Mouse (Mus musculus): ENCODE measurements around the gene Gm10354. TPM values are rescaled to one million over a fixed set of nuclear protein-coding genes. Genes with fewer than 3 reads are reported as not detected.
"Not testable (repeated sequence)": the region's sequence is repeated elsewhere in the genome, so short reads cannot be mapped to it uniquely, and the experiment has no call there.

Gm10354 gene
- total RNA-seq (2015) (not detected in 2 replicates), total RNA-seq (2017) (not detected in 2 replicates)

DNA sequence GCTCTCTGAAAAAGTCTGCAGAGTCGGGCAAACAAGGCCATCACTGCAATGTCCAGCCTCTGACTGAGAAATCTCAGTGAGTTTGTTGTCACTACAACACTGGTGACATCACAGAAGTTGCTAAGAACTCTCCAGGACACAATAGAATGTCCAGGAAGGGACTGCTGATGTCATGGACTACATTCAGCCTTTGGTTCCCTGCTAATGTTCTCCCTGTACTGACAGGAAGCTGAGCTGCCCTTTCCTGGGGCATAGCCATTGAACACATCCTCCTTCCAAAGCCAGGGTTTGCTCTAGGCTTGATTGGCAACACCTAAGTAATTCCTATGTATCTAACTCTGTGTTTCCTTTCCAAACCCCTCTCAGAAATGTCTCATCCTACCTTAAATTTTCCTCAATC, at the start of gene Gm10354:
Gene Gm10354 (minus strand): TSS at position 101 of the 400 bp plus-strand sequence.
- ATAC-seq (ENCODE audit: poor library complexity, severe bottlenecking) = not testable (repeated sequence)

DNA sequence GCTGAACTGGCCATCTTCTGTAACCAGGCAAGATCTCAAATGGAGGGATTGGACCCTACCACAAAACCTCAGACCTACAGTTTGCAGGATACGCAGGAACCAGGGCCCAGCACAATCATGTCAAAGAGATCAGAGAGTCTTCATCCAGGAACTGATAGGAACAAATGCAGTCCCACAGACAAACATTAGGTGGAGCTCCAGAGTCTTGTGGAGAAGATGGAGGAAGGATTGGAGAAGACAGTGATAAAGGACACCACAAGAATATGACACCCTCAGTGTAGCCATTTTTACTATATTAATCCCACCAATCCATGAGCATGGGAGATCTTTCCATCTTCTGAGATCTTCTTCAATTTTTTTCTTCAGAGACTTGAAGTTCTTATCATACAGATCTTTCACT, 45.6 kb upstream of the Gm10354 start:
- ATAC-seq (ENCODE audit: poor library complexity, severe bottlenecking) = not testable (repeated sequence)

DNA sequence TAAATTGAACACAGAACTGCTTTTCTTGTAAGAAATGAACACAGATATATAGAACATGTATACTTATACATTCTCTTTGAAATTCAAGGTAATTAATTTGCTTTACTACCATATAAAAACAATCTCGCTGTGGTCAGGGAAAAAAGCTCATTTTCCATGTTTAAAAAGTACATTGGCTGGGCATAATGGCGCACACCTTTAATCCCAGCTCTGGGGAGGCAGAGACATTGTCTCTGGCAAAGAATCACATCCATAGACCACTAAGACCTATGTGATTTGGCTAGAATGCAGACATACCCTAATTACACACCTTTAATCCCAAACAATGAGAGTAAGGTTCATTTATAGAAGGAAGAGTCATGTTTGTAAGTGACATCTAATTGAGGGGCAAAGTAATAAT, 41.3 kb upstream of the Gm10354 start:
- not testable (repeated sequence) for ATAC-seq (ENCODE audit: poor library complexity, severe bottlenecking)

DNA sequence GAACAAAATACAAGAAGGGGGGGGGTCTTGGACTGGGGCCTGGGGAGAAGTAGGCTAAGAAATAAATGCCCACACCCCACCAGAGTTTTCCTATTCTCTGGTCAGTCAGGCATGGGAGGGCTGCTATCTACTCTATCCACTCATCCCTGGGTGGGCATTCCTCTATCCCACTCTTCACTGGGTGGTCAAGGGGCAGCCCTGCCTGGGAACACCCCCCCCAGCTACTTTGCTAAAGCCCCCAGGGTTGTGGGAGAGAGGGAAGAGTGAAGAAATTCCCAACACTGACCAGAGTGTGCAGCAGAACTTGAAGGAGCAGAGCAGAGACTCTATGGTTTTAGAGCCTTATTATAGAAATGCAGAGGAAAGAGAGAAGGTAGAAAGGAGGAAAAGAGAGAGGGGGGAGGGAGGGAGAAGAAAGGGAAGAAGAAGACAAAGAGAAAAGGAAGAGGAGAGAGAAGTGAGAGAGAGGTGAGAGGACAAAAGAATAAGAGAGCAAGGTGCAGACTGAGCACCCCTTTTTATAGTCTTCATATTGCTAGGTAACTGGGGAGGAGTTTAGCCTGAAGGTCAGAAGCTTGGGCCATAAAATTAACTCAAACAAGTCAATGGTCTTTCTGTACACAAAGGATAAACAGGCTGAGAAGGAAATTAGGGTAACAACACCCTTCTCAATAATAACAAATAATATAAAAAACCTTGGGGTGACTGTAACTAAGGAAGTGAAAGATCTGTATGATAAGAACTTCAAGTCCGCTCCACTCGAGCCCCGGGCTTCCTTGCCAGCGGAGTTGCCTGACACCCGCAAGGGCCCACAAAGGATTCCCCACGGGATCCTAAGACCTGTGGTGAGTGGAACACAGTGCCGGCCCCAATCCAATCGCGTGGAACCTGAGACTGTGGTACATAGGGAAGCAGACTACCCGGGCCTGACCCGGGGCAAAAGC, 32.2 kb upstream of the Gm10354 start:
- ATAC-seq (ENCODE audit: poor library complexity, severe bottlenecking) = not testable (repeated sequence)

DNA sequence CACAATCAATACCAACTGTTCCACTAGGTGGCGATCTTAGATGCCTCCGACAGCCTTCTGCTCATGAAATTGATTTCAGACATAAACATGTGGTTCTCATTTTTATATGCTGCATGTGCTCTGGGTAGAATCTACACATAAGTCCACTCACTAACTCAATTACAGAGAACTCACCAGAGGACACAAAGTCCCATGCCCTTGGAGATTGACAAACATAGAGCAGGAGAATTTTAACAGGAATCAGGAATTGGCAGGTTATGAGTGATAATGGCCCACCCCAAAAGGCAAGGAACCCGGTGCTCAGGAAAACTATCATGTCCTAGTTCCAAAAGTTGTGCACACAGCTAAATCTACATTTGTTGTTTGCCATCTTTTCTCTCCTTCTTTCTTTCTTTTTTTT, 28.2 kb upstream of the Gm10354 start:
- ATAC-seq (ENCODE audit: poor library complexity, severe bottlenecking) = not testable (repeated sequence)

DNA sequence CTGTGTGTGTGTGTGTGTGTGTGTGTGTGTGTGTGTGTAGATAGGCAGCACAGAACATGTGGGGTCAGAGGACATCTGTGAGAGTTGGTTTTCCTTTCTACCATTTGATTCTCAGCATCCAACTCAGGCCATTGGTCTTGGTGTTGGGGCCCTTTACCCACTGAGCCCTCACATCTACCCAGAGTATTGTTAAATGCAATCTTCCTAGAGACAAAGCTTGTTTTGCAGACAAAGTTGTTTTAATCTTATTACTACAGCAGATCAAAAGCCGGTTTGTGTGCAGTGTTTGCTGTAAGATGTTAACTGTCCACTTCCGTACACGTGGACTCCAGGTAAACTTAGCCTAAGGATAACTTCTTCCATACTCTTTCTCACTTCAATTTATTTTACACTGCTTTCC, 27.6 kb upstream of the Gm10354 start:
- not testable (repeated sequence) for ATAC-seq (ENCODE audit: poor library complexity, severe bottlenecking)

DNA sequence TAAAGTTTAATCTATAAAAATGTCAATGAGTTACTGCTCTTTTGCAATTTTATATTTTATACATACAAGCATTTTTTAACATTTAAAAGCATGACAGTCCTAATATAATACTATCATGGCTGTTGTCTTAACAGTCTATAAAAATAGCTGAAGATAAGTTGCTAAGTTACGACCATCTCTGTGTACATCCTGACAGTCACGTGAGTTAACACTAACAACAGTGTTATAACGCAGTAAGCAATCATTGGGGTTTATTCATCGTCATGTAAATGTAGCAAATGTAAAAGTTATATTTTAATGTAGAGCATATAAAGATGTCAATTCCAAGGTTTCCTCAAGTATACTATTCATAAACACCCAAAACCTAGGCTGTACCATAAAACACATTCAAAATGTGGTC, 26.8 kb upstream of the Gm10354 start:
- not testable (repeated sequence) for ATAC-seq (ENCODE audit: poor library complexity, severe bottlenecking)

DNA sequence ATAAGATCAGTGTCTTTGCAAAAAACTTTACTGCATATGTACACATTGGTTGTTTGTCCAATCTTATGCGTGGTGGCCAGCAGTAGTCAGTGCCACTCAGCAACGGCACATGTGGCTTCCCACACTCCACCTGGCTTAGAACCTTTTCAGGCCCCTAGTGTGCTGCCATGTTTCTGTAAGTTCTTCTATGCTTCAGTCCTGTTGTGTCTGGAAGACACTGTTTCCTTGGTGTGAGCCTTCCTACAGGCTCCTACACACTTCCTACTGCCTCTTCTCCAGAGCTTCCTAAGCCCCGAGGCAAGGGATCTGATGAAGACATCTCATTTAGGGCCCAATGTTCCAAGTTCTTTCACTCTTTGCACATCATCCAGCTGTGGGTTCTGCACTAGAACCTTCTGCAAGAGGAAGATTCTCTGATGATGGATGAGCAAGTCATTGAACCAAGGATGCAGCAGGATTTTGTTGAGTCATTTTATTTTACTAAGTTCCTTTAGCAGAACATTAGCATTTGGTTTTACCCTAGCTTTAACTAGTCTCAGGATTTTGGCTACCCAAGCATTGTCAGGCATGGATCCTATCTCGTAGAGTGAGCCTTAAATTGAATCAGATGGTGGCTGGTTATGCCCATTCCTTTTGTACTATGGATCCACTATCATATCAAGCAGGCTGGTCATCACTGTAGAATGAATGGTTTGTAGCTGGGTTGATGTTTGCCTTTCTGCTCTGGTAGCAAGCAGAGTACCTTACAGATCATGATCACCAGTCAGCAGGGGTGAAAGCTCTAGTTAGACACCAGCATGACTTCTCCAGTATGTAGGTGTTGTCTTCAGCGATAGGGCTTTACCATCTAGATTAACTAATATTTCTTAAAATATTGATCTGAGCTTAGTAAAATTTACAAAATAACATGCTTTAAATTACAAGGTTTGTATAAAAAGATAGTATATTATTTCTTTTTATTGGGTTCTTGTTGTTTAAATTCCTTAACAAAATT, 26.1 kb upstream of the Gm10354 start:
- not testable (repeated sequence) for ATAC-seq (ENCODE audit: poor library complexity, severe bottlenecking)

DNA sequence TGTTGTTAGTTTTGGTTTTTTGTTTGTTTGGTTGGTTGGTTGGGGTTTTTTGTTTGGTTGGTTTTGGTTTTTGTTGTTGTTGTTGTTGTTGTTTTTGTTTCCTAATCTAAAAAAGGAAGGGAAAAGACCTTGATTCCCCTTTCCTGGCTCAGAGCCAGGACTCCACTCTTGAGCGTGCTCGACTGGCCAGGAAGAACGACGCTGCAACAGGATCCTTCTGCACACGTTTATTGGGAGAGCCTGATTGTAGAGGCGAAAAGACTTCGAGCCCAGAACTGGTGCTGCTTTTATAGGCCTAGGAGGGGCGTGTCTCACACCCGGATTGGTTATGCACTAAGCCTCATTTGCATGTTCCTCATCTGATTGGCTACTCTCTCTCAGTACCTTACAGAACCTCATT, 19.3 kb upstream of the Gm10354 start:
- not testable (repeated sequence) for ATAC-seq (ENCODE audit: poor library complexity, severe bottlenecking)

DNA sequence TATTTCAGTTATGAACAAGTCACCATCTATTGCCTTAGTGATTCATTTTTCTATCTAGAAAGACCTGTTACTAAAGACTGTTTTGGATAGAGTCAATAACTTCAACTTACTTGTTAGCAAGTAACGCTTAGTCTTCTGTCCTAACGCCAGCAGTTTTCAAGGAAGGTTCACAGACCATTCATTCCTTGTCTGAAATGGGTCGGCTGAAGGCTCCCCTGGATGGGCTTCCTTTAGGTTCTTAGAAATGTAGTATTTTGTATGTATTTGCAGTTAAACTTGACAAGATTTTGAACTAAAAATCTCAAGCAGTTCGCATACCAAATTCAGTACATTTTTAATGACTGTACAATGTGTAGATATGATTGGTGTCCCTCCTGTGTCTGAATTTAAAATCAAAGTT, 18.8 kb upstream of the Gm10354 start:
- not testable (repeated sequence) for ATAC-seq (ENCODE audit: poor library complexity, severe bottlenecking)

DNA sequence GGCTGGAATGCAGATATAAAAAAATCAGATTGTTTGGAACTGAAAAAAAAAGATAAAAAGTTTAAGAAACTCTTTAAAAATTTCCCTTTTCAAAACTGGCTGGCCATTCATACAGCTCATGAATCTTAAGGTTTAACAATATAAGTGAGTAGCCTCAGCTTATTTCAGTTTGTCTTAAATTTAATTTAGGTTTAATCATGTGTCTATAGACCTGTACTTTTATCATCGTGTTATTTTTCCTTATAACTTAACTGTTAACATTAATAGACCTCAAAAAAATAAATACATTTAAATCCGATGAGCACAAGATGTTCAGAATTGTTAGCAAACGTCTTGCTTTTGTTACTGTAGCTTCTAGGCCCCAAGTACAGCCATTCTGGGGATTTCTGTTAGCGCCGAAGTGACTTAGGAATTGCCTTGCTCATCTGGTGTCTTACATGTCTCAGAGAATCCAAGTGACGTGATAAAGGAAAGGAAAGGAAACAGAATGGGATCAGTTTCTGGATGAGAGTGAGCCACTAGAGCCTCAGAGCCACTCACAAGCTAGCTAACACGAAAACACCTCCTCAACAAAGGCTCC, 18.0 kb upstream of the Gm10354 start:
- ATAC-seq (ENCODE audit: poor library complexity, severe bottlenecking) = not testable (repeated sequence)

DNA sequence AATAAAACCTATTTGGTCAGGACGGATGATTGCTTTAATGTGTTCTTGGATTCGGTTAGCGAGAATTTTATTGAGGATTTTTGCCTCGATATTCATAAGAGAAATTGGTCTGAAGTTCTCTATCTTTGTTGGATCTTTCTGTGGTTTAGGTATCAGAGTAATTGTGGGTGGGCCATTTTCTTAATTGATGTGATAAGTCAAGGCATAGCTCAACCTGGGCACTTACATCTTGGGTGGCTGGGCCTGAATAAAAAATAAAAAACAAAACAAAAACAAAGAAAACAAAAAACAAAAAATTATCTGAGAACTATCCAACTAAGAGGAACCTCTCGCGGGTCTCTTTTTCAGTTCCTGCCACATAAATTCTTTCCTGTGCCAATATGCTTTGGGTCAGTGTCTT, 15.4 kb upstream of the Gm10354 start:
- not testable (repeated sequence) for ATAC-seq (ENCODE audit: poor library complexity, severe bottlenecking)

DNA sequence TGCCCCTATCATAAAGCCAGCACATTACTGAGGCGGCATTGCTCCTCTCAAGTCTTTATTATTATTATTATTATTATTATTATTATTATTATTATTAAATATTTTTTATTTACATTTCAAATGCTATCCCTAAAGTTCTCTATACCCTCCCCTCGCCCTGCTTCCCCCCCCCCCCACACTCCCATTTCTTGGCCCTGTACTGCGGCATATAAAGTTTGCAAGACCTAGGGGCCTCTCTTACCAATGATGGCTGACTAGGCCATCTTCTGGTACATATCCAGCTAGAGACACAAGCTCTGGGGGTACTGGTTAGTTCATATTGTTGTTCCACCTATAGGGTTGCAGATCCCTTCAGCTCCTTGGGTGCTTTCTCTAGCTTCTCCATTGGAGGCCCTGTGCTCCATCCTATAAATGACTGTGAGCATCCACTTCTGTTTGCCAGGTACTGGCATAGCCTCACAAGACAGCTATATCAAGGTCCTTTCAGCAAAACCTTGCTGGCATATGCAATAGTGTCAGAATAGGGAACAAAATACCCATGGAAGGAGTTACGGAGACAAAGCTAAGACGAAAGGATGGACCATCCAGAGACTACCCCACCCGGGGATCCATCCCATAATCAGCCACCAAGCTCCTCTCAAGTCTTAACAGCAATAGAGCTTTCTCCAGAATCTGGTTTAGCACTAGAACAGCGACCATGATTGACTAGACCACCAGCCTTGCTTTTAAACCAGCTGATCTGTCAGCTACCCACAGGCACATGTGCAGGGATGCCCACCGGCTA, 11.8 kb upstream of the Gm10354 start:
- not testable (repeated sequence) for ATAC-seq (ENCODE audit: poor library complexity, severe bottlenecking)

DNA sequence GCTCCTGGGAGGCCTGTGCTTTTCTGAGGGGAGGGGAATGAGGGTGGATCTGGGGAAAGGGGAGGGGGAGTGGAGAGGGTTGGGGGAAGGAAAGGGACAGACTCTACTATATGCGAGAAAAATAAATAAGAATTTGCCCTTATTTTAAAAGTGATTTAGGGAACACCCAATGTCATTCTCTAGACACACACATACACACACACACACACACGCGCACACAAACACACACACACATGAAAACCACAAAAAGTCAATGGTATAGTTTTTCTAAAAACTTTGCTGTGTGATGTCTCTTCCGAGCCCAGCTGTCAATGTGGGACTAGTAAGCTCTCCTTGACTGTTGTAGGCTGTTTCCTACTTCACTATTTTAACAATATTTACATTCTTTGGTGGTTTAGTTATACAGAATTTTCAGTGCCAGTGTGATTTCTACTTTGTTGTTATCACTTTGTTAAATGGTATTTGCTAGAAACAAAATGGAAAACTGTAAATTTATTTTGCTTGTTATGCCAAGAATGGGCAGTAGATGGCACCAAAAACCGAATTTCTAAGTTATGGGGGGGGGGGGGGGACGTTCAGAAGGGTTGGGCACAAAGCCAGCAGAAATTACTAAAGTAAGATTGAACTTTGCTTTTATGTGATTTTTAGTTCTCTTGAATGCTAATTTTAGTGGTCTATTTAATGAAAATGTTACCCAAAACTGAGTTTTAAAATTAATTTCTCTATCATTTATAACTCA, 8.1 kb upstream of the Gm10354 start:
- ATAC-seq (ENCODE audit: poor library complexity, severe bottlenecking) = not testable (repeated sequence)

DNA sequence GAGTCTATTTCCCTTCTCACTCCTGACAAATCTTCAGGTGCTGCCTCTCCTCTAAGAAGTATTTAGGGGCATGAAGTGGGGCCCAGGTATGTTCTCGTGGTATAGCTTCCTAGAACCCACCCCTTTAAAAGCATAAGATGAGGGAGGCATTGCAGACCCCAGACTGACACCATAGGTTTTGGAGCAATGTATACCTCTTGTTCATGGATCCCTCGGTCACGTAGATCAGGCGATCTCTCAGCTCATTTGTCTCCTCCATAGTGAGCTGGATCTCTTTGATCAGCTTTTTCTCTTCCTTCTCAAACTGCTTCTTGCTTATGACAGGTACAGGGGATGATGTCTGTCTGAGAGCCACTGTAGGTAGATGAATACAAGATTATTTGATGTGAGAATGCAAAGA, 1.4 kb downstream of the Gm10354 start:
- not testable (repeated sequence) for ATAC-seq (ENCODE audit: poor library complexity, severe bottlenecking)

DNA sequence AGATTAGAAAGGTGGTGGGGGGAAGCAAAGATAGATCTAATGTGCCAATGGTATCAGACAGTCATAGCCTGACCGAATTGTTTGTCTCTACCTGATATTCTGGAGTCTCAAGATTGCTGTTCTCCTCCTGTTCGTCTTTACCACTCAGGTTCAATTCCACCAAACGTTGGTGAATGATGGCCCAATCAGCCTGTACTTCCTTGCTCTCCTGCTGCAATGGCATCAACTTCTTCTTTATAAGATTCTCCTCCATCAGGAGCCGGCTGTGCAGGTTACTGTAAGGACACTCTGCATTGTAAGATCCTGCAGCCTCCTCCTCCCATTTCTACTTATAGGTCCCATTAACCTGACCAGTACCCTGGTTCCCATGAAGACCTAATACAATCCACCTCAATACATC, 3.4 kb downstream of the Gm10354 start:
- not testable (repeated sequence) for ATAC-seq (ENCODE audit: poor library complexity, severe bottlenecking)

DNA sequence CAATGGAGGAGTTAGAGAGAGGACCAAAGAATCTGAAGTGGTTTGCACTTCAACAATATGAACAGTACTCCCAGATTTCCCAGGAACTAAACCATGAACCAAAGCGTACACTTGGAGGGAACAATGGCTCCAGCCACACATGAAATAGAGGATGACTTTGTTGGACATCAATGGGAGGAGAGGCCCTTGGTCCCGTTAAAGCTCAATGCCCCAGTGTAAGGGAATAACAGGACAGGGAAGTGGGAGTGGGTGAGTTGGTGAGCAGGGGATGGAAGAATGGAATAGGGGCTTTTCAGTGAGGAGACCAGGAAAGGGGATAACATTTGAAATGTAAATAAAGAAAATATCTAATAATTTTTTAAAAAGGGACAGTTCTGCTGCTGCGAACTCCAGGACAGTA, 5.9 kb downstream of the Gm10354 start:
- not testable (repeated sequence) for ATAC-seq (ENCODE audit: poor library complexity, severe bottlenecking)

DNA sequence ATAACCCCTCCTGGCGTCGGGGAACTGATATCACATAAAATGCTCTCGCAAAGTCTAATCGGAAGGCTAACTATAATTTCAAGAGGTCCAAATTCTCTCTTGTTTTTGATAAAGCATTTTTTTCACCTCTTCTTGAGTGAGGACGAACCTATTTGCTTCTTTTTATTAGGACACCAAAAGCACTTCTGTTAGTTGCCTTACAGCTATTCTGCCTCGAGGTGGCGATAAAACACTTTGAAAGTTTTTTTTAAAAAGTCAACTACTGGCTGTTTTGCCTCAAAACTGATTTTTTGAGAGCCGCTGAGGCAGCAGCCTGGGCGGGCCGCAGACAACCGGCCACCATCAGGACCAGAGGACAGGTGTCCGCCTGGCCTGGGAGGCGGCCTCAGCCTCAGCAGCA, 14.9 kb downstream of the Gm10354 start:
- not testable (repeated sequence) for ATAC-seq (ENCODE audit: poor library complexity, severe bottlenecking)

DNA sequence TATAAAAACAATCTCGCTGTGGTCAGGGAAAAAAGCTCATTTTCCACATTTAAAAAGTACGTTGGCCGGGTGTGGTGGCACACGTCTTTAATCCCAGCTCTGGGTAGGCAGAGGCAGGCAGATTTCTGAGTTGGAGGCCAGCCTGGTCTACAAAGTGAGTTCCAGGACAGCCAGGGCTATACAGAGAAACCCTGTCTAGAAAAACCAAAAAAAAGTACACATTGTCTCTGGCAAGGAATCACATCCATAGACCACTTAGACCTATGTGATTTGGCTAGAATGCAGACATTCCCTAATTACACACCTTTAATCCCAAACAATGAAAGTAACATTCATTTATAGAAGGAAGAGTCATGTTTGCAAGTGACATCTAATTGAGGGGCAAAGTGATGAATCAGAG, 17.2 kb downstream of the Gm10354 start:
- ATAC-seq (ENCODE audit: poor library complexity, severe bottlenecking) = not testable (repeated sequence)

All from megakaryocyte, adult 5-6 weeks (primary cell).